Mouse (Mus musculus): ENCODE measurements around the gene Sh3bp5. TPM values are rescaled to one million over a fixed set of nuclear protein-coding genes. Genes with fewer than 3 reads are reported as not detected.

The Sh3bp5 gene
- total and polyA plus RNA-seq, 3 experiments, result 27.0 to 58.3 (median 51.0) TPM

DNA sequence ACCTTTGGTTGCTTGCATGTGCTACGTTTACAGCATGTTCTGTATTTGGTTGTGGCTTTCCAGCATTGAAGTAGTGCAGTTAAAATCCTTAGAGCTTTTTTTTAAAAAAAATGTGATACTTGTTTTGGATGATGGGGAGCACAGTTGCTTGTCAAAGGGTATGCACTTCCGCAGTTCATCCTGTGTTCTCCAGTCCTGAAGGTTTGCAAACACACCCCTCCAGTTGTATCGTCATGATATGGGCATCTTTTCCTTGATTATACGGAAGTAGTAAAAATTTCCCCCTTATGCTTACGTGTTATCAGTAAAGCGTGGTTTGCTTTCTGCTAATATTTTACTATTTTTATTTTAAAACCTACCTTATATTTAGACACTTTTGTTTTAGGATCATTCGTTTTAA lies 98.5 kb downstream of the Sh3bp5 start:
- intact Hi-C loops (cut with DNase I), result loop anchor here (5.0 kb wide), 2 partner anchors 85 to 130 kb away; partner anchors contain the start of genes Bap1, Phf7 and Tnnc1
- Histone ChIP-seq H3K4me1 (ENCODE audit: control insufficient read depth, insufficient read depth, low read length) (peaks cover 1% of the 10 kb centered on the region; the same call in 1 of the 2 replicates), H3K4me3 (peak overlapping the region; percentile 97), H3K79me2 (replicated peaks; ENCODE audit: control insufficient read depth, insufficient read depth, low read length) (peaks cover 2% of the 10 kb centered on the region; the same call in 1 of the 2 replicates), H3K36me3 (ENCODE audit: control insufficient read depth, insufficient read depth, low read length) (peaks cover 2% of the 10 kb centered on the region), H3K27me3 (ENCODE audit: control insufficient read depth, insufficient read depth, low read length) (no peaks in the 10 kb centered on the region), H3K27ac (peak overlapping the region; percentile 93), H3K9ac (ENCODE audit: low read depth, low read length) (peak overlapping the region; percentile 38; the same call in 1 of the 2 replicates)
- DNase-seq, result no peak
- WGBS, result 11% methylated on average over 7 of the region's 7 CpGs
- TF ChIP-seq POLR2A (IDR thresholded peaks at IDR 0.05; ENCODE audit: insufficient read depth, low read depth, low read length), result no peak
- no peak for TF ChIP-seq CTCF (IDR thresholded peaks at IDR 0.05)
- no peak for TF ChIP-seq EP300 (IDR thresholded peaks at IDR 0.05; ENCODE audit: insufficient read depth, low read depth, low read length)

GRCm38 (mm10) chr14:31336369-31337155 lies 99.3 kb downstream of the Sh3bp5 start, which contains the start of gene Capn7:
TSS of gene Capn7 (plus strand) at chr14:31336638.
- under 1% methylated on average over 78 of the region's 78 CpGs for WGBS
- no peaks in the 10 kb centered on the region for H3K27me3 ChIP-seq (ENCODE audit: control insufficient read depth, insufficient read depth, low read length)
- H3K27ac ChIP-seq, result peak within 1 kb of the TSS; percentile 93
- peaks cover 2% of the 10 kb centered on the region; the same call in 1 of the 2 replicates for H3K79me2 ChIP-seq (replicated peaks; ENCODE audit: control insufficient read depth, insufficient read depth, low read length)
- peak within 1 kb of the TSS; percentile 97 for H3K4me3 ChIP-seq
- peaks cover 2% of the 10 kb centered on the region; the same call in 1 of the 2 replicates for H3K36me3 ChIP-seq (ENCODE audit: control insufficient read depth, insufficient read depth, low read length)
- H3K4me1 ChIP-seq (ENCODE audit: control insufficient read depth, insufficient read depth, low read length), result peaks cover 1% of the 10 kb centered on the region; the same call in 1 of the 2 replicates
- TF ChIP-seq CTCF (IDR thresholded peaks at IDR 0.05) (peak; percentile 36), POLR2A (IDR thresholded peaks at IDR 0.05; ENCODE audit: insufficient read depth, low read depth, low read length) (peak; percentile 86), EP300 (IDR thresholded peaks at IDR 0.05; ENCODE audit: insufficient read depth, low read depth, low read length) (no peak)
- peak; percentile 97 to 100 for DNase-seq
- intact Hi-C loops (cut with DNase I), result loop anchor here (5.0 kb wide), 2 partner anchors 84 to 129 kb away; partner anchors contain the start of genes Bap1, Phf7 and Tnnc1
- peak within 1 kb of the TSS; percentile 89 for H3K9ac ChIP-seq (ENCODE audit: low read depth, low read length)

GRCm38 (mm10) chr14:31335765-31336164 lies 100.1 kb downstream of the Sh3bp5 start:
- H3K27ac ChIP-seq, result peak overlapping the region; percentile 93
- 53% methylated on average over 3 of the region's 3 CpGs for WGBS

GRCm38 (mm10) chr14:31330957-31331356 lies 104.9 kb downstream of the Sh3bp5 start:
- TF ChIP-seq POLR2A (IDR thresholded peaks at IDR 0.05; ENCODE audit: insufficient read depth, low read depth, low read length) (no peak), CTCF (IDR thresholded peaks at IDR 0.05) (no peak), EP300 (IDR thresholded peaks at IDR 0.05; ENCODE audit: insufficient read depth, low read depth, low read length) (no peak)
- no peak overlapping the region for H3K27ac ChIP-seq
- no peaks in the 10 kb centered on the region for H3K4me1 ChIP-seq (ENCODE audit: control insufficient read depth, insufficient read depth, low read length)
- H3K79me2 ChIP-seq (replicated peaks; ENCODE audit: control insufficient read depth, insufficient read depth, low read length), result no peaks in the 10 kb centered on the region
- H3K27me3 ChIP-seq (ENCODE audit: control insufficient read depth, insufficient read depth, low read length), result no peaks in the 10 kb centered on the region
- H3K36me3 ChIP-seq (ENCODE audit: control insufficient read depth, insufficient read depth, low read length), result no peaks in the 10 kb centered on the region
- peak in 1 of 2 experiments; percentile 10 for DNase-seq
- no peak overlapping the region for H3K9ac ChIP-seq (ENCODE audit: low read depth, low read length)
- H3K4me3 ChIP-seq, result no peak overlapping the region
- intact Hi-C loops (cut with DNase I), result no loop called here
- 87% methylated on average over 4 of the region's 4 CpGs for WGBS

More at GRCm38 (mm10) chr14:31335765-31336164, 100.1 kb downstream of the Sh3bp5 start:
- TF ChIP-seq EP300 (IDR thresholded peaks at IDR 0.05; ENCODE audit: insufficient read depth, low read depth, low read length), result no peak
- no peak for TF ChIP-seq CTCF (IDR thresholded peaks at IDR 0.05)
- TF ChIP-seq POLR2A (IDR thresholded peaks at IDR 0.05; ENCODE audit: insufficient read depth, low read depth, low read length), result no peak
- Histone ChIP-seq H3K9ac (ENCODE audit: low read depth, low read length) (no peak overlapping the region), H3K79me2 (replicated peaks; ENCODE audit: control insufficient read depth, insufficient read depth, low read length) (peaks cover 2% of the 10 kb centered on the region; the same call in 1 of the 2 replicates), H3K27me3 (ENCODE audit: control insufficient read depth, insufficient read depth, low read length) (no peaks in the 10 kb centered on the region), H3K36me3 (ENCODE audit: control insufficient read depth, insufficient read depth, low read length) (peaks cover 2% of the 10 kb centered on the region; the same call in 1 of the 2 replicates), H3K4me1 (ENCODE audit: control insufficient read depth, insufficient read depth, low read length) (peaks cover 1% of the 10 kb centered on the region; the same call in 1 of the 2 replicates), H3K4me3 (peak overlapping the region; percentile 97)
- intact Hi-C loops (cut with DNase I), result loop anchor here (5.0 kb wide), 2 partner anchors 83 to 128 kb away; partner anchors contain the start of genes Bap1, Phf7 and Tnnc1
- DNase-seq, result no peak

- 44% methylated on average over 2 of the region's 2 CpGs for WGBS
- intact Hi-C loops (cut with DNase I), result loop anchor here (5.0 kb wide), 1 partner anchor 57 kb away; no protein-coding TSS in a partner anchor
Measured at GRCm38 (mm10) chr14:31329741-31330140, 106.1 kb downstream of the Sh3bp5 start.

More at GRCm38 (mm10) chr14:31329741-31330140, 106.1 kb downstream of the Sh3bp5 start:
- TF ChIP-seq POLR2A (IDR thresholded peaks at IDR 0.05; ENCODE audit: insufficient read depth, low read depth, low read length) (no peak), CTCF (IDR thresholded peaks at IDR 0.05) (no peak), EP300 (IDR thresholded peaks at IDR 0.05; ENCODE audit: insufficient read depth, low read depth, low read length) (no peak)
- no peak overlapping the region for H3K27ac ChIP-seq
- H3K4me3 ChIP-seq, result no peak overlapping the region
- H3K79me2 ChIP-seq (replicated peaks; ENCODE audit: control insufficient read depth, insufficient read depth, low read length), result no peaks in the 10 kb centered on the region
- H3K36me3 ChIP-seq (ENCODE audit: control insufficient read depth, insufficient read depth, low read length), result no peaks in the 10 kb centered on the region
- H3K27me3 ChIP-seq (ENCODE audit: control insufficient read depth, insufficient read depth, low read length), result no peaks in the 10 kb centered on the region
- peak in 1 of 2 experiments; percentile 13 for DNase-seq
- H3K9ac ChIP-seq (ENCODE audit: low read depth, low read length), result no peak overlapping the region
- H3K4me1 ChIP-seq (ENCODE audit: control insufficient read depth, insufficient read depth, low read length), result no peaks in the 10 kb centered on the region

All from heart, adult 2 months (tissue).